In genomic region chr11:77467784-77468183, GRCm38 (mm10) we compare ENCODE assay signal across 8 mouse cellular contexts. TPM values are rescaled to one million over a fixed set of nuclear protein-coding genes. Genes with fewer than 3 reads are reported as not detected.
DNase-seq lines count a peak whose midpoint lies in the region; ATAC-seq and TF ChIP-seq lines count a peak whose summit lies in the region.

No protein-coding gene starts in this region.

- peak; percentile 76 to 82 for DNase-seq in left cerebral cortex, adult 2 months (ENCODE audit: extremely low spot score in 1 of 2, low spot score in 2 of 2)
- no peak for DNase-seq in left cerebral cortex, adult 8-10 months (ENCODE audit: low spot score in 2 of 2)
- DNase-seq in cerebellum, postnatal 36 days: peak; percentile 79 to 85
- peak; percentile 83 for DNase-seq in gastrocnemius, postnatal 10 days
- peak; percentile 47 to 77 for DNase-seq in spleen, adult 2 months (ENCODE audit: low read depth in 1 of 2, low spot score in 2 of 2)

- TF ChIP-seq CTCF in left cerebral cortex, adult 2 months (IDR thresholded peaks at IDR 0.05): peak; percentile 83
- TF ChIP-seq CTCF in spleen, adult 2 months (IDR thresholded peaks at IDR 0.05; ENCODE audit: extremely low read depth, insufficient read depth, insufficient read length, insufficient replicate concordance): peak; percentile 91

- peak; percentile 24; the same call in 1 of the 2 replicates for ATAC-seq in intestine, embryonic 16.5 days
- no peak for ATAC-seq in limb, embryonic 13.5 days (ENCODE audit: low FRiP score, low read depth)
- ATAC-seq in midbrain, embryonic 16.5 days: no peak

- 18% methylated on average over 20 of the region's 20 CpGs for WGBS in intestine, embryonic 16.5 days
- WGBS in limb, embryonic 13.5 days: 13% methylated on average over 20 of the region's 20 CpGs
- WGBS in midbrain, embryonic 16.5 days: 16% methylated on average over 20 of the region's 20 CpGs
- WGBS in spleen, adult 2 months: 7% methylated on average over 20 of the region's 20 CpGs

- peaks cover 7% of the 10 kb centered on the region for H3K4me1 ChIP-seq in intestine, embryonic 16.5 days (ENCODE audit: control insufficient read depth, insufficient read depth, low read length)
- H3K4me1 ChIP-seq in limb, embryonic 13.5 days: peaks cover 20% of the 10 kb centered on the region
- H3K4me1 ChIP-seq in midbrain, embryonic 16.5 days (ENCODE audit: control insufficient read depth, insufficient read depth, low read length): peaks cover 4% of the 10 kb centered on the region; the same call in 1 of the 2 replicates
- peaks cover 7% of the 10 kb centered on the region for H3K4me1 ChIP-seq in spleen, adult 2 months (ENCODE audit: control insufficient read depth, insufficient read depth, insufficient read length)

- 0 out of 2 replicates have a peak overlapping the region, but pooled peaks have one; percentile 15 for H3K4me3 ChIP-seq in left cerebral cortex, adult 2 months
- peak overlapping the region; percentile 15; the same call in 1 of the 2 replicates for H3K4me3 ChIP-seq in intestine, embryonic 16.5 days (ENCODE audit: low read length)
- H3K4me3 ChIP-seq in limb, embryonic 13.5 days: peak overlapping the region; percentile 2; the same call in 1 of the 2 replicates
- no peak overlapping the region for H3K4me3 ChIP-seq in midbrain, embryonic 16.5 days (ENCODE audit: low read depth, low read length)
- peak overlapping the region; percentile 12; the same call in 1 of the 2 replicates for H3K4me3 ChIP-seq in spleen, adult 2 months (ENCODE audit: extremely low read depth, insufficient read depth, insufficient read length)

- no peak overlapping the region for H3K27ac ChIP-seq in left cerebral cortex, adult 2 months
- no peak overlapping the region for H3K27ac ChIP-seq in intestine, embryonic 16.5 days (ENCODE audit: low read length)
- H3K27ac ChIP-seq in limb, embryonic 13.5 days: no peak overlapping the region
- no peak overlapping the region for H3K27ac ChIP-seq in midbrain, embryonic 16.5 days (ENCODE audit: low read length)
- H3K27ac ChIP-seq in spleen, adult 2 months (ENCODE audit: insufficient read depth, low read length): no peak overlapping the region

- peaks cover 41% of the 10 kb centered on the region for H3K27me3 ChIP-seq in intestine, embryonic 16.5 days (replicated peaks; ENCODE audit: control insufficient read depth, insufficient read depth, low read length)
- H3K27me3 ChIP-seq in limb, embryonic 13.5 days: peaks cover 72% of the 10 kb centered on the region
- peaks cover 31% of the 10 kb centered on the region for H3K27me3 ChIP-seq in midbrain, embryonic 16.5 days (ENCODE audit: control insufficient read depth, insufficient read depth, low read depth, low read length)
- peaks cover 8% of the 10 kb centered on the region for H3K27me3 ChIP-seq in spleen, adult 2 months (ENCODE audit: control insufficient read depth, insufficient read depth, low read length)

- H3K4me2 ChIP-seq in intestine, embryonic 16.5 days (ENCODE audit: low read depth, low read length): peak overlapping the region; percentile 41
- peak overlapping the region; percentile 38; the same call in 1 of the 2 replicates for H3K4me2 ChIP-seq in limb, embryonic 13.5 days (replicated peaks)
- H3K4me2 ChIP-seq in midbrain, embryonic 16.5 days (ENCODE audit: low read length): 0 out of 2 replicates have a peak overlapping the region, but pooled peaks have one; percentile 7

- no peaks in the 10 kb centered on the region; the same call in 1 of the 2 replicates for H3K36me3 ChIP-seq in intestine, embryonic 16.5 days (ENCODE audit: control insufficient read depth, insufficient read depth, low read length)
- H3K36me3 ChIP-seq in limb, embryonic 13.5 days: peaks cover 26% of the 10 kb centered on the region
- peaks cover 21% of the 10 kb centered on the region for H3K36me3 ChIP-seq in midbrain, embryonic 16.5 days (ENCODE audit: control insufficient read depth, insufficient read depth, low read length)
- no peaks in the 10 kb centered on the region for H3K36me3 ChIP-seq in spleen, adult 2 months (ENCODE audit: control insufficient read depth, insufficient read depth, low read length)

- intact Hi-C loops in left cerebral cortex, adult 2 months (cut with DNase I): no loop called here

- H3K9me3 ChIP-seq in intestine, embryonic 16.5 days (ENCODE audit: control insufficient read depth, low read length): no peaks in the 10 kb centered on the region
- H3K9me3 ChIP-seq in limb, embryonic 13.5 days: no peaks in the 10 kb centered on the region
- no peaks in the 10 kb centered on the region for H3K9me3 ChIP-seq in midbrain, embryonic 16.5 days (replicated peaks; ENCODE audit: control insufficient read depth, low read length, poor library complexity, severe bottlenecking)

- no peak for TF ChIP-seq POLR2A in spleen, adult 2 months (IDR thresholded peaks at IDR 0.05; ENCODE audit: low read depth, low read length)

- H3K9ac ChIP-seq in intestine, embryonic 16.5 days (ENCODE audit: low read depth, low read length): no peak overlapping the region
- H3K9ac ChIP-seq in limb, embryonic 13.5 days: no peak overlapping the region
- no peak overlapping the region for H3K9ac ChIP-seq in midbrain, embryonic 16.5 days (ENCODE audit: low read depth, low read length)

RNA-seq across cellular contexts. Expression of gene Coro6, which starts 5.6 kb away (rescaled TPM):
- total RNA-seq in left cerebral cortex, adult 2 months (2021): 10 to 100 TPM; 48.9 to 57.9 TPM
- 10 to 100 TPM; 48.9 to 51.4 (median 50.4) TPM for total RNA-seq in left cerebral cortex, adult 8-10 months (2022)
- total RNA-seq in gastrocnemius, postnatal 10 days (2021): 10 to 100 TPM; 61.7 to 67.7 TPM
- polyA plus RNA-seq in intestine, embryonic 16.5 days (2015; fragmentation: Nextera tagmentation; extraction: Ambion mirVana): not detected in 2 replicates
- 0.56 and 0.78 TPM in 2 replicates for polyA plus RNA-seq in limb, embryonic 13.5 days (2015; fragmentation: Nextera tagmentation; extraction: Ambion mirVana)
- polyA plus RNA-seq in midbrain, embryonic 16.5 days (2015; fragmentation: Nextera tagmentation; extraction: Ambion mirVana): 0.19 and 0.39 TPM in 2 replicates
- 0.76 and 1.1 TPM in 2 replicates for polyA plus RNA-seq in spleen, adult 2 months (2012; rRNA removed)

RNA-seq across cellular contexts. Expression of gene Ankrd13b, which starts 21.7 kb away (rescaled TPM):
- total RNA-seq in left cerebral cortex, adult 2 months (2021): 10 to 100 TPM; 89.7 to 91.7 TPM
- total RNA-seq in left cerebral cortex, adult 8-10 months (2022): 10 to 100 TPM; 75.8 to 83.0 (median 79.6) TPM
- 1 to 10 TPM; 7.2 to 9.3 TPM for total RNA-seq in gastrocnemius, postnatal 10 days (2021)
- 1.6 and 1.7 TPM in 2 replicates for polyA plus RNA-seq in intestine, embryonic 16.5 days (2015; fragmentation: Nextera tagmentation; extraction: Ambion mirVana)
- 10.0 and 10.4 TPM in 2 replicates for polyA plus RNA-seq in limb, embryonic 13.5 days (2015; fragmentation: Nextera tagmentation; extraction: Ambion mirVana)
- polyA plus RNA-seq in midbrain, embryonic 16.5 days (2015; fragmentation: Nextera tagmentation; extraction: Ambion mirVana): 31.9 and 33.7 TPM in 2 replicates
- 8.9 and 10.6 TPM in 2 replicates for polyA plus RNA-seq in spleen, adult 2 months (2012; rRNA removed)

RNA-seq across cellular contexts. Expression of gene Git1, which starts 25.6 kb away (rescaled TPM):
- total RNA-seq in left cerebral cortex, adult 2 months (2021): 100 to 1,000 TPM; 297 to 305 TPM
- 100 to 1,000 TPM; 281 to 307 (median 287) TPM for total RNA-seq in left cerebral cortex, adult 8-10 months (2022)
- total RNA-seq in gastrocnemius, postnatal 10 days (2021): 10 to 100 TPM; 31.5 to 39.9 TPM
- polyA plus RNA-seq in intestine, embryonic 16.5 days (2015; fragmentation: Nextera tagmentation; extraction: Ambion mirVana): 12.2 and 12.8 TPM in 2 replicates
- 9.8 and 10.9 TPM in 2 replicates for polyA plus RNA-seq in limb, embryonic 13.5 days (2015; fragmentation: Nextera tagmentation; extraction: Ambion mirVana)
- 15.9 and 17.3 TPM in 2 replicates for polyA plus RNA-seq in midbrain, embryonic 16.5 days (2015; fragmentation: Nextera tagmentation; extraction: Ambion mirVana)
- polyA plus RNA-seq in spleen, adult 2 months (2012; rRNA removed): 36.2 and 44.3 TPM in 2 replicates

RNA-seq across cellular contexts. Expression of gene Abhd15, which starts 47.1 kb away (rescaled TPM):
- 1 to 10 TPM; 1.4 to 1.7 TPM for total RNA-seq in left cerebral cortex, adult 2 months (2021)
- total RNA-seq in left cerebral cortex, adult 8-10 months (2022): 1 to 10 TPM in 3 of 4 experiments, under 1 TPM in 1; 0.99 to 1.7 (median 1.5) TPM
- under 1 TPM; 0.70 to 0.81 TPM for total RNA-seq in gastrocnemius, postnatal 10 days (2021)
- polyA plus RNA-seq in intestine, embryonic 16.5 days (2015; fragmentation: Nextera tagmentation; extraction: Ambion mirVana): 4.0 and 4.7 TPM in 2 replicates
- 1.5 and 1.6 TPM in 2 replicates for polyA plus RNA-seq in limb, embryonic 13.5 days (2015; fragmentation: Nextera tagmentation; extraction: Ambion mirVana)
- 2.4 and 3.1 TPM in 2 replicates for polyA plus RNA-seq in midbrain, embryonic 16.5 days (2015; fragmentation: Nextera tagmentation; extraction: Ambion mirVana)
- polyA plus RNA-seq in spleen, adult 2 months (2012; rRNA removed): 4.1 and 6.5 TPM in 2 replicates

RNA-seq across cellular contexts. Expression of gene Trp53i13, which starts 48.0 kb away (rescaled TPM):
- total RNA-seq in left cerebral cortex, adult 2 months (2021): 1 to 10 TPM; 3.6 to 5.0 TPM
- 1 to 10 TPM; 4.3 to 9.4 (median 5.6) TPM for total RNA-seq in left cerebral cortex, adult 8-10 months (2022)
- total RNA-seq in gastrocnemius, postnatal 10 days (2021): 10 to 100 TPM in 1 of 2 experiments, 1 to 10 TPM in 1; 7.7 to 10.0 TPM
- 24.1 and 24.3 TPM in 2 replicates for polyA plus RNA-seq in intestine, embryonic 16.5 days (2015; fragmentation: Nextera tagmentation; extraction: Ambion mirVana)
- polyA plus RNA-seq in limb, embryonic 13.5 days (2015; fragmentation: Nextera tagmentation; extraction: Ambion mirVana): 57.6 and 57.8 TPM in 2 replicates
- 10.5 and 12.6 TPM in 2 replicates for polyA plus RNA-seq in midbrain, embryonic 16.5 days (2015; fragmentation: Nextera tagmentation; extraction: Ambion mirVana)
- 16.6 and 18.7 TPM in 2 replicates for polyA plus RNA-seq in spleen, adult 2 months (2012; rRNA removed)

Comparison
In these comparisons a context has a peak if more than half of its experiments do, and no peak if none do; other contexts are left out.
1. DNase-seq: peak in left cerebral cortex, adult 2 months (2 of 2), cerebellum, postnatal 36 days (2 of 2), gastrocnemius, postnatal 10 days (single experiment) and spleen, adult 2 months (2 of 2); none in left cerebral cortex, adult 8-10 months (0 of 2).
2. Peak in every context shown above with its lines, with median percentiles within 50 percentile points of each other: H3K4me2 ChIP-seq.